Mouse (Mus musculus): Measurements from ENCODE around the gene Gprc5b.

Gprc5b gene

DNA sequence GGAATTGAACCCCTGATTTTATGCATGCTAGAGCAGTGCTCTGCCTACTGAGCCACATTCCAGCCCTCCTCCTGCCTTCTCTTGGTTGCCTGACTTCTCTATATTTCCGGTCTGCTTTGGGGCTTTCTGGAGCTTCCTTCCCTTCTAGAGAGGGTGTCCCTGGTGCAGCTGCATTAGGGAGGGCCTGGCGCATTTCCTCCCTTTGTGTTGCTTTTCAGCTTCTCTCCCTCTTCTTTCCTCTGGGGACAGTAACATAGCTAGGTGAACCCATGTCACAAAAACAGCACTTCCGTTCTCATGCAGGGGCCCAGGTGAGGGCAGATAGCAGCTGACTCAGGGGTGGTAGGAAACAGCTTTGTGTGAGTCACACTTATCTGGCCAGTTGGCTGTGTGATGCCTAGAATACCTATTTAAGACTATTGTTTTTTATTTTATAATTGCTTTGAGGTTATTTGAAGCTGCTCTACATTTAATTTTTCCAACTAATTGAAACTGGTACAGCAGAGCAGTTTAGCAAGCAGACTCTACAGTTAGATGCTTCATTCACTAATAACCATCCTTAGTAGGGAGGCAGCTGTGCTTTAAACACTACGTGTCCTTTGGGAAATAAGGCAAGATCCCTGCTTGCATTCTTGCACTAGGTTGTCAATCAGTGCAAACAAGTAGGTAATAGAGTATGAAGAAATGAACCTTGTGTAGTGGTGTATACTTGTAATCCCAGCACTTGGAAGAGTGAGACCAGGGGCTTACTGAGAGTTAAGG lies 72.4 kb downstream of the Gprc5b start:
- no peak for ATAC-seq (ENCODE audit: insufficient number of reproducible peaks, low FRiP score, low TSS enrichment)
